Mouse (Mus musculus) forebrain, postnatal 0 days (tissue): ENCODE data around the gene Met. TPM values are rescaled to one million over a fixed set of nuclear protein-coding genes. Genes with fewer than 3 reads are reported as not detected.

Source experiments
- ATAC-seq: fragments of 200-750 bp; cut with Nextera tagmentation; 2 replicates; pipeline ENCODE4 v1.8.0; 2017; ENCODE audit warnings: mild to moderate bottlenecking, moderate library complexity
- DNase-seq: peaks from one replicate; pipeline ENCODE4 v3.0.0-alpha.2; 2015
- H3K27ac ChIP-seq: fragments of 300-500 bp; sonication (generic); 2 replicates; pipeline ENCODE4 v1.5.1; 2014; ENCODE audit warnings: low read depth, mild to moderate bottlenecking, antibody characterized with exemption, low read length, moderate library complexity, mixed read lengths
- H3K27me3 ChIP-seq: fragments of 300-500 bp; sonication (generic); 2 replicates; pipeline ENCODE4 v1.6.1; 2014; ENCODE audit warnings: mild to moderate bottlenecking, low read length, mixed read lengths; ENCODE audit not compliant: insufficient read depth
- H3K36me3 ChIP-seq: fragments of 300-500 bp; sonication (generic); 2 replicates; pipeline ENCODE4 v1.6.1; 2014; ENCODE audit warnings: mild to moderate bottlenecking, moderate library complexity; ENCODE audit not compliant: insufficient read depth
- H3K4me1 ChIP-seq: fragments of 300-500 bp; sonication (generic); 2 replicates; pipeline ENCODE4 v1.6.1; 2014; ENCODE audit warnings: antibody characterized with exemption; ENCODE audit not compliant: insufficient read depth
- H3K4me2 ChIP-seq: fragments of 300-500 bp; sonication (generic); 2 replicates; pipeline ENCODE4 v1.6.1; 2014; ENCODE audit warnings: low read depth, mild to moderate bottlenecking, moderate library complexity
- H3K4me3 ChIP-seq: fragments of 300-500 bp; sonication (generic); 2 replicates; pipeline ENCODE4 v1.5.1; 2014; ENCODE audit warnings: low read depth, low read length, mixed read lengths
- H3K9ac ChIP-seq: fragments of 300-500 bp; sonication (generic); 2 replicates; pipeline ENCODE4 v1.6.1; 2014; ENCODE audit warnings: mild to moderate bottlenecking
- H3K9me3 ChIP-seq: fragments of 300-500 bp; sonication (generic); 2 replicates; pipeline ENCODE4 v1.6.1; 2016; ENCODE audit warnings: low read length
- CTCF ChIP-seq: sonication (generic); IDR thresholded peaks from 2 replicates; pipeline ENCODE4 v1.5.1; 2016; ENCODE audit warnings: antibody characterized with exemption, control low read depth, low read depth
- WGBS: fragments of 180-500 bp; shearing (Covaris S2); extraction: QIAGEN DNeasy Blood & Tissue Kit; methylation state at CpG from one replicate; pipeline ENCODE4 v1.1.7; 2014; 5-methylcytosine and 5-hydroxymethylcytosine counted together
- polyA plus RNA-seq: library from polyadenylated mRNA; unstranded; fragments of >200 nt; fragmentation: Nextera tagmentation; extraction: Ambion mirVana; gene quantifications from 2 replicates; pipeline ENCODE4 v1.2.1, GENCODE M21; 2015
- total RNA-seq: library from RNA; depleted of rRNA; stranded (reverse); fragments of >200 nt; gene quantifications from 2 replicates; pipeline ENCODE4 v1.2.3, GENCODE M21; 2014

The Met gene
- total and polyA plus RNA-seq, 2 experiments from 2014 or later: 3.8 to 12.9 TPM

DNA sequence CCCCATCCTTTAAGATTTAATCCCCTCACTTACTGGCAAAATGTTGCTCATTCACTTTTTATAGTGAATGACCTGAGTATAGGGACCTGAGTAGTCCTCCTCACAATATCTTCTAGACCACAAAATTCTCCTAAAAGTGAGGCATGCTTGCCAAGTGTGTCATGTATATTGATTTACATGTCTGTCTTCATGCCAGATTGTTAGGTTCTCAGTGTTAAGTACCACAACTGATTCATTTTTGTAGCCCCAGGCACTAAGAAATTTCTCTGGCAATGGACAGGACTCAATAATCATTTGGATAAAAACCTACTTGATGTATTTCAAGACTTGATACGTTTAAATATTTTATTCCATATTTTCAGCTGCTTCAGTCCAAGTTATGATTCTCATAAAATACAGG is 8.5 kb upstream of the Met start:
- Histone ChIP-seq H3K9me3 (no peaks in the 10 kb centered on the region), H3K27me3 (no peaks in the 10 kb centered on the region), H3K4me3 (no peak overlapping the region), H3K9ac (no peak overlapping the region), H3K4me1 (no peaks in the 10 kb centered on the region), H3K27ac (no peak overlapping the region), H3K4me2 (no peak overlapping the region), H3K36me3 (no peaks in the 10 kb centered on the region)
- ATAC-seq (no peak), DNase-seq (no peak)
- no peak for TF ChIP-seq CTCF
- WGBS: 84% methylated on average over 1 of the region's 1 CpGs

GRCm38 (mm10) chr6:17459561-17459960 is 4.0 kb upstream of the Met start:
- 41% methylated on average over 6 of the region's 6 CpGs for WGBS
- no peak overlapping the region for H3K9ac ChIP-seq
- H3K27me3 ChIP-seq: no peaks in the 10 kb centered on the region
- H3K4me3 ChIP-seq: no peak overlapping the region
- no peak for TF ChIP-seq CTCF
- no peaks in the 10 kb centered on the region; the same call in 1 of the 2 replicates for H3K4me1 ChIP-seq
- H3K4me2 ChIP-seq: no peak overlapping the region
- no peak for DNase-seq
- no peak for ATAC-seq
- H3K36me3 ChIP-seq: no peaks in the 10 kb centered on the region
- H3K9me3 ChIP-seq: no peaks in the 10 kb centered on the region
- H3K27ac ChIP-seq: no peak overlapping the region

GRCm38 (mm10) chr6:17461435-17461834 is 2.2 kb upstream of the Met start:
- no peak for TF ChIP-seq CTCF
- Histone ChIP-seq H3K4me2 (no peak overlapping the region), H3K27ac (no peak overlapping the region), H3K9me3 (no peaks in the 10 kb centered on the region), H3K9ac (no peak overlapping the region), H3K4me1 (no peaks in the 10 kb centered on the region; the same call in 1 of the 2 replicates), H3K27me3 (0 out of 2 replicates have a peak, but pooled peaks cover 2% of the 10 kb centered on the region), H3K36me3 (no peaks in the 10 kb centered on the region), H3K4me3 (no peak overlapping the region)
- WGBS: 78% methylated on average over 7 of the region's 7 CpGs
- DNase-seq (no peak), ATAC-seq (no peak)

DNA sequence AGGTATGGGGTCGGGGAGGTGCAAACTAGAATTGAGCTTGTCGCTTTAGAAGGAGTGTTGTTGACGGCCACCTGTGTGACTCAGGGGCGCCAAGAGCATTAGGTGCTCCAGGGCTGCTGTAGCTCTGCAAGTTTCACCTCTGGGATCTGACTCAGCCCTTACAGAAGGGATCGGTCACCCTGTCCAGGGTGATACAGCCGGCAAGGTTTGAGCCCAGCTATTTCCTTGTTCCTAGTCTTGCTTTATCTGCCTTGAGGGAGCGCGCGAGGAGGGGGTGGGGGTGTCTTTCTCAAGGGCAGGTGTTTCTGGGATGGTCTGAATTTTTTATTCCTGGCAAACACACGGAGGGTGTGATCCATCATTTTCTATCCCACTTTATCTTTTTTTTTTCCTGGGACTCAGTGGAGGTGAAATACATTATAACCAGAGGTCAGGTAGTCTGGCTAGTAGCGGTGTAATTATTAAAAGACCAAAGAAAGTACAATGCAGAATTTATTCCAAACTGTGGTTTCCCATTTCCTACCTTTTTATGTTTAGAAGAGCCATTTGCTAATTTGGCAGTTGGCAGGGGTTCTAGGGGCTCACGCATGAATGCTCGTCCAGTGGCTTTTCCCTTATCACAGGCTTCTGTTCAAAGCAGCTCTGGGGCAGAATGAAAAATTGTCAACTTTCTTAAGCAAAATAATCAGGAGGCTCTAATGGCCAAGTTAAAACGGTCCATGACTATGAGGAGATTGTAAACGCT is 853 bp downstream of the Met start:
- peak overlapping the region; percentile 98 for H3K4me2 ChIP-seq
- H3K27ac ChIP-seq: no peak overlapping the region
- H3K36me3 ChIP-seq: no peaks in the 10 kb centered on the region
- ATAC-seq: no peak
- H3K9me3 ChIP-seq: no peaks in the 10 kb centered on the region
- no peak for TF ChIP-seq CTCF
- H3K27me3 ChIP-seq: 0 out of 2 replicates have a peak, but pooled peaks cover 2% of the 10 kb centered on the region
- H3K4me1 ChIP-seq: no peaks in the 10 kb centered on the region; the same call in 1 of the 2 replicates
- peak overlapping the region; percentile 62 for H3K9ac ChIP-seq
- 4% methylated on average over 15 of the region's 15 CpGs for WGBS
- peak overlapping the region; percentile 66 for H3K4me3 ChIP-seq
- peak; percentile 22 for DNase-seq

DNA sequence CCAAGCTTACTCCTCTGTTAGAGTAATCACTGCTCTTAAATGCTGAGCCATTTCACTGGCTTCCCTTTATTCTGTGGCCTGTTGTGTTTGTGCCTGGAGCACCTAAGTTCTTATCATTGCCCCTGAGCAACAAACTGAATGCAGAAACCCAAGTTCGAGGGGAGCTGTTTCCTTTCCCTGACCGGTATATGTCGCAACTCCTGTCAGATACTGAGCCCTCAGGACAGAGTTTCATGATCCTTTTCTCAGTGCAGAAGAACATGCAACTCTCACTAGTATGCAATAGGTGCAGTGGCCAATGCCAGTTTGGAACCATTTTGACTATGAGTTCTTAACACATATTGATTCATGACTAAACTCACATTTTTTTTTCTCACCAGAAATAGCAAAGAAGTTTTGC is 2.9 kb downstream of the Met start:
- no peak overlapping the region for H3K4me2 ChIP-seq
- no peaks in the 10 kb centered on the region for H3K36me3 ChIP-seq
- H3K4me1 ChIP-seq: no peaks in the 10 kb centered on the region; the same call in 1 of the 2 replicates
- ATAC-seq: no peak
- H3K9ac ChIP-seq: no peak overlapping the region
- no peak overlapping the region for H3K27ac ChIP-seq
- WGBS: 92% methylated on average over 3 of the region's 3 CpGs
- no peak for TF ChIP-seq CTCF
- H3K4me3 ChIP-seq: no peak overlapping the region
- H3K27me3 ChIP-seq: 0 out of 2 replicates have a peak, but pooled peaks cover 2% of the 10 kb centered on the region
- DNase-seq: no peak
- H3K9me3 ChIP-seq: no peaks in the 10 kb centered on the region

DNA sequence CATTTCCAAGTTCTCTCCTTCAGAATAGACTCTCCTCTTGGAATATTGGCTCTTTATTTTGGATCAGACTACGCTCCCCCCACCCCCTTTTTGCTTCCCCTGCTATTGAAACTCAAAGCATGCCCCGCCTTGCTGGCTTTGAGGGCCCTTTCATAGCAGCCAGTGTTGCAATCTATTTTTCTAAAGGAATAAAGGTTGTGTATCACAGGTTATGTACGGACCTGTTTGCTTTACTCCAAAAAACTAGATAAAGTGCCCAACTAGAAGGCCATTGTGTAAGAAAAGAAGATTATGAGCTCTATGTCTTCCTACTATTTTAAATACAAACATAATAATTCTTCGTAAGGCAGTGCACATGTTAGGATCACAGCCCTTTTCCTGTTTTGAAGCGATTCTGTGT is 5.4 kb downstream of the Met start:
- TF ChIP-seq CTCF: no peak
- Histone ChIP-seq H3K4me1 (no peaks in the 10 kb centered on the region; the same call in 1 of the 2 replicates), H3K9ac (no peak overlapping the region)

GRCm38 (mm10) chr6:17473128-17473527 is 9.5 kb downstream of the Met start:
- no peak overlapping the region for H3K4me3 ChIP-seq
- no peaks in the 10 kb centered on the region for H3K9me3 ChIP-seq
- H3K4me1 ChIP-seq: no peaks in the 10 kb centered on the region
- no peaks in the 10 kb centered on the region for H3K36me3 ChIP-seq
- ATAC-seq: no peak
- no peak overlapping the region for H3K4me2 ChIP-seq
- no peaks in the 10 kb centered on the region for H3K27me3 ChIP-seq
- no peak for DNase-seq
- no peak overlapping the region for H3K9ac ChIP-seq
- no peak overlapping the region for H3K27ac ChIP-seq
- 93% methylated on average over 3 of the region's 3 CpGs for WGBS
- no peak for TF ChIP-seq CTCF

More for the DNA sequence above, 5.4 kb downstream of the Met start:
- Histone ChIP-seq H3K4me3 (no peak overlapping the region), H3K9me3 (no peaks in the 10 kb centered on the region), H3K36me3 (no peaks in the 10 kb centered on the region), H3K27me3 (0 out of 2 replicates have a peak, but pooled peaks cover 2% of the 10 kb centered on the region), H3K4me2 (no peak overlapping the region), H3K27ac (no peak overlapping the region)
- no peak for ATAC-seq
- WGBS: 90% methylated on average over 5 of the region's 5 CpGs
- DNase-seq: no peak
